Mouse (Mus musculus) stomach, postnatal 0 days (tissue): Measurements from ENCODE around the gene Rps21. TPM values are rescaled to one million over a fixed set of nuclear protein-coding genes. Genes with fewer than 3 reads are reported as not detected.

Experiments used
- ATAC-seq: fragments of 200-750 bp; cut with Nextera tagmentation; 2 replicates; pipeline ENCODE4 v1.8.0; 2017; ENCODE audit not compliant: low FRiP score, low TSS enrichment
- DNase-seq: peaks from one replicate; pipeline ENCODE4 v3.0.0-alpha.2; 2016; ENCODE audit warnings: low spot score
- H3K27ac ChIP-seq: fragments of 300-500 bp; sonication (generic); replicated peaks from 2 replicates; pipeline ENCODE4 v1.5.1; 2014; ENCODE audit warnings: mild to moderate bottlenecking, control low read depth
- H3K27me3 ChIP-seq: fragments of 300-500 bp; sonication (generic); 2 replicates; pipeline ENCODE4 v1.6.1; 2014; ENCODE audit warnings: low read length; ENCODE audit not compliant: control insufficient read depth, insufficient read depth
- H3K36me3 ChIP-seq: fragments of 300-500 bp; sonication (generic); 2 replicates; pipeline ENCODE4 v1.6.1; 2014; ENCODE audit warnings: low read length, mixed read lengths; ENCODE audit not compliant: control insufficient read depth, insufficient read depth
- H3K4me1 ChIP-seq: fragments of 300-500 bp; sonication (generic); replicated peaks from 2 replicates; pipeline ENCODE4 v1.6.1; 2014; ENCODE audit warnings: antibody characterized with exemption; ENCODE audit not compliant: control insufficient read depth, insufficient read depth
- H3K4me2 ChIP-seq: fragments of 300-500 bp; sonication (generic); replicated peaks from 2 replicates; pipeline ENCODE4 v1.6.1; 2014; ENCODE audit warnings: low read depth, mild to moderate bottlenecking, control low read depth, moderate library complexity
- H3K4me3 ChIP-seq: fragments of 300-500 bp; sonication (generic); 2 replicates; pipeline ENCODE4 v1.5.1; 2014; ENCODE audit warnings: low read depth, low read length, control low read depth
- H3K9ac ChIP-seq: fragments of 300-500 bp; sonication (generic); 2 replicates; pipeline ENCODE4 v1.6.1; 2014; ENCODE audit warnings: mild to moderate bottlenecking, low read length, control low read depth, mixed read lengths
- H3K9me3 ChIP-seq: fragments of 300-500 bp; sonication (generic); 2 replicates; pipeline ENCODE4 v1.6.1; 2016; ENCODE audit warnings: low read length; ENCODE audit not compliant: control insufficient read depth
- CTCF ChIP-seq: IDR thresholded peaks from 2 replicates; pipeline ENCODE4 v1.5.1; 2016; ENCODE audit warnings: antibody characterized with exemption, low read depth, mild to moderate bottlenecking, moderate library complexity
- EP300 ChIP-seq: optimal IDR thresholded peaks from 2 replicates; pipeline ENCODE3; 2016; ENCODE audit warnings: antibody characterized with exemption
- WGBS: fragments of 180-500 bp; shearing (Covaris S2); extraction: QIAGEN DNeasy Blood & Tissue Kit; methylation state at CpG from one replicate; pipeline ENCODE4 v1.1.7; 2014; 5-methylcytosine and 5-hydroxymethylcytosine counted together
- microRNA-seq: library from miRNA; unstranded; fragments of <30 nt; microRNA quantifications from one replicate; pipeline ENCODE4, GENCODE M21; 2016
- polyA plus RNA-seq: library from polyadenylated mRNA; unstranded; fragments of >200 nt; fragmentation: Nextera tagmentation; extraction: Ambion mirVana; gene quantifications from 2 replicates; pipeline ENCODE4 v1.2.1, GENCODE M21; 2015

Gene Rps21
- polyA plus RNA-seq, 1 experiment from 2014 or later: 680 TPM

DNA sequence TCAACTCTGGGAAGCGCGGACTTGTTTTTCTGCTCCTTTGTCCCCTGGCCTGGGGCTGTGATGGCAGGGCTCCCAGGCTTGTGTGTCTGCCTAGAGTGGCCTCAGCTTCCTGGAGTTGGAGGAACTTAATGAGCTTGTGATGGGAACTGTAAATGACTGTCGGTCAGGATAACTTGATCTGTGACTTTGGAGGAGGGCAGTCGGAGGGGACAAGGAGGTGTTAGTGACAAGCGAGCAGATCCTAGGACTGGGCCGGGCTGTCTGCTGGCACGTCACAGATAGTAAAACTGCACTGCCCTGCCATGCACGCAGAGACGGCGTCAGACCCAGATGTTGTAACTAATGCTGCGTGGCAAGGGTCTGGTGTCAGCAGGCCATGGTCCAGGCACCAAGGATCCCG is 46.3 kb downstream of the Rps21 start:
- Histone ChIP-seq H3K36me3 (no peaks in the 10 kb centered on the region), H3K27ac (no peak overlapping the region), H3K4me2 (no peak overlapping the region), H3K4me1 (no peaks in the 10 kb centered on the region), H3K27me3 (no peaks in the 10 kb centered on the region), H3K4me3 (no peak overlapping the region), H3K9me3 (no peaks in the 10 kb centered on the region), H3K9ac (no peak overlapping the region)
- no peak for TF ChIP-seq EP300
- no peak for TF ChIP-seq CTCF
- WGBS: 81% methylated on average over 12 of the region's 12 CpGs
- ATAC-seq (no peak), DNase-seq (no peak)

- no peaks in the 10 kb centered on the region for H3K36me3 ChIP-seq
- H3K27me3 ChIP-seq: no peaks in the 10 kb centered on the region
- H3K4me2 ChIP-seq: no peak overlapping the region
- H3K9me3 ChIP-seq: no peaks in the 10 kb centered on the region
- DNase-seq (no peak), ATAC-seq (no peak)
- no peak overlapping the region for H3K9ac ChIP-seq
- H3K4me3 ChIP-seq: no peak overlapping the region
- TF ChIP-seq EP300 (no peak), CTCF (peak; percentile 34)
- WGBS: 45% methylated on average over 4 of the region's 4 CpGs
- H3K4me1 ChIP-seq: no peaks in the 10 kb centered on the region
- no peak overlapping the region for H3K27ac ChIP-seq
These were observed 47.4 kb downstream of the Rps21 start for GRCm38 (mm10) chr2:180304554-180304953.

- Histone ChIP-seq H3K9ac (no peak overlapping the region), H3K36me3 (no peaks in the 10 kb centered on the region), H3K27me3 (no peaks in the 10 kb centered on the region), H3K4me2 (no peak overlapping the region), H3K4me3 (no peak overlapping the region), H3K4me1 (no peaks in the 10 kb centered on the region), H3K27ac (no peak overlapping the region), H3K9me3 (no peaks in the 10 kb centered on the region)
- ATAC-seq (0 out of 2 replicates have a peak, but pooled peaks have one; percentile 39), DNase-seq (no peak)
- TF ChIP-seq CTCF (no peak), EP300 (no peak)
- 71% methylated on average over 3 of the region's 3 CpGs for WGBS
These were observed 48.3 kb downstream of the Rps21 start for GRCm38 (mm10) chr2:180305490-180305889.

- no peak overlapping the region for H3K4me2 ChIP-seq
- WGBS: 68% methylated on average over 2 of the region's 2 CpGs
- H3K4me1 ChIP-seq: no peaks in the 10 kb centered on the region
- H3K27me3 ChIP-seq: no peaks in the 10 kb centered on the region
- H3K9ac ChIP-seq: no peak overlapping the region
- no peak overlapping the region for H3K27ac ChIP-seq
- no peak overlapping the region for H3K4me3 ChIP-seq
- TF ChIP-seq CTCF: no peak
- no peak for TF ChIP-seq EP300
- ATAC-seq (no peak), DNase-seq (no peak)
- H3K9me3 ChIP-seq: no peaks in the 10 kb centered on the region
- H3K36me3 ChIP-seq: no peaks in the 10 kb centered on the region
These were observed 48.8 kb downstream of the Rps21 start for GRCm38 (mm10) chr2:180306009-180306408.

DNA sequence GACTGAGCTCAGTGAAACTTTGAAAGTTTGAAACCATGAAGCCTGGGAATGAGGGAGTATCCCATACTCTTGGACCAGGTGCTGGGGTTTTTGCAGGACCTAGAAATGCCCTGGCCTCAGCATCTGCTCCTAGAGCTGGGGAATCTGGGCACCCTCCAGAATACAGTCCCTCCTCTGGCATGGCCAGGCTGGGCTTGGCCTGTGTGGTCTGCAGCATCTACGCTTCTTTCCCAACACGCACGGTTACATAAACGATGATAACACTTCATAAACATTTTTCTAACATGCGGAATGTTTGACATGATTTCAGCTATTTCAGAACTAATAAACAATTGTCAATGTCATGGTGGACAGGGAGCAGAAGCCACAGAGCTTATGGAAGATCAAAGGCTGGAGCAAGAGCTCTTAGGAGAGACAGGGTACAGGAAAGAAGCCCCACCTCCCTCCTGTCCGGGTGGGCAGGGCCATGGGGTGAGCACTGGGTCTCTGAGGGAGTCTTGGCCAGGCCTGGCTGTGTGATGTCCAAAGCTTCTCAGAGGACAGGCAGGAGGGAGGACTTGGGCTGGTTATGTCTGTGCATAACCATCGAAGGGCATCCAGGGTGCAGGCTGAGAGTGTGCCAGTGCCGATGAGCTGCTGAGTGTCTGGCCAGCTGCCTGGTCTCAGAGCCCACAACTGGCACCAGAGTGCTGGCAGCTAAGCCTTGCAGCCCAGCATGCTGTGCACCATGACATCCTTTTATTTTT is 49.4 kb downstream of the Rps21 start:
- Histone ChIP-seq H3K4me2 (no peak overlapping the region), H3K36me3 (no peaks in the 10 kb centered on the region), H3K9ac (no peak overlapping the region), H3K9me3 (no peaks in the 10 kb centered on the region), H3K27ac (peak overlapping the region; percentile 30; the same call in 1 of the 2 replicates), H3K27me3 (no peaks in the 10 kb centered on the region), H3K4me1 (no peaks in the 10 kb centered on the region), H3K4me3 (no peak overlapping the region)
- no peak for TF ChIP-seq CTCF
- TF ChIP-seq EP300: peak; percentile 22
- WGBS: 39% methylated on average over 8 of the region's 8 CpGs
- no peak for DNase-seq
- ATAC-seq: peak; percentile 67; the same call in 1 of the 2 replicates

- no peak overlapping the region for H3K4me3 ChIP-seq
- 35% methylated on average over 2 of the region's 2 CpGs for WGBS
- no peaks in the 10 kb centered on the region for H3K9me3 ChIP-seq
- DNase-seq (no peak), ATAC-seq (no peak)
- H3K36me3 ChIP-seq: no peaks in the 10 kb centered on the region
- TF ChIP-seq EP300 (no peak), CTCF (no peak)
- H3K9ac ChIP-seq: no peak overlapping the region
- no peak overlapping the region for H3K4me2 ChIP-seq
- H3K27me3 ChIP-seq: no peaks in the 10 kb centered on the region
- no peaks in the 10 kb centered on the region for H3K4me1 ChIP-seq
- H3K27ac ChIP-seq: no peak overlapping the region
These were observed 50.5 kb downstream of the Rps21 start for GRCm38 (mm10) chr2:180307680-180308079.

Small RNA genes lying within 50 kb of the gene (microRNA-seq; reads per million reads assigned to microRNA genes)
- 1.6 reads per million for gene Mir3091

Other genes with a start within 250 kb of the Rps21 start
- 3.8 and 3.9 TPM in 2 replicates for gene Lsm14b, start 232.4 kb upstream of the Rps21 start, polyA plus RNA-seq
- gene Psma7, start 214.9 kb upstream of the Rps21 start, polyA plus RNA-seq: 469 and 490 TPM in 2 replicates
- gene Ss18l1, start 214.9 kb upstream of the Rps21 start, polyA plus RNA-seq: 1.4 TPM in 2 replicates
- gene Mtg2, start 186.8 kb upstream of the Rps21 start, polyA plus RNA-seq: 13.9 and 14.0 TPM in 2 replicates
- gene Hrh3, start 152.9 kb upstream of the Rps21 start, polyA plus RNA-seq: 0.05 TPM in 1 of 2 replicates, not detected in the other
- 46.4 and 50.4 TPM in 2 replicates for gene Osbpl2, start 138.1 kb upstream of the Rps21 start, polyA plus RNA-seq
- 141 TPM in 2 replicates for gene Adrm1, start 85.9 kb upstream of the Rps21 start, polyA plus RNA-seq
- 29.7 and 34.9 TPM in 2 replicates for gene Lama5, start 31.5 kb upstream of the Rps21 start, polyA plus RNA-seq
- 7.5 and 8.5 TPM in 2 replicates for gene Cables2, start 16.1 kb downstream of the Rps21 start, polyA plus RNA-seq
- gene Rbbp8nl, start 32.5 kb downstream of the Rps21 start, polyA plus RNA-seq: 1.2 and 1.8 TPM in 2 replicates
- gene Gata5, start 77.3 kb downstream of the Rps21 start, polyA plus RNA-seq: 5.9 and 6.6 TPM in 2 replicates
- gene Slco4a1, start 198.9 kb downstream of the Rps21 start, polyA plus RNA-seq: 4.2 and 5.6 TPM in 2 replicates
- 0.11 and 0.12 TPM in 2 replicates for gene Ntsr1, start 242.6 kb downstream of the Rps21 start, polyA plus RNA-seq